Mouse (Mus musculus): ENCODE data around the gene Ism1. TPM values are rescaled to one million over a fixed set of nuclear protein-coding genes. Genes with fewer than 3 reads are reported as not detected.

Gene Ism1
- total and polyA plus RNA-seq, 3 experiments, result not detected

DNA sequence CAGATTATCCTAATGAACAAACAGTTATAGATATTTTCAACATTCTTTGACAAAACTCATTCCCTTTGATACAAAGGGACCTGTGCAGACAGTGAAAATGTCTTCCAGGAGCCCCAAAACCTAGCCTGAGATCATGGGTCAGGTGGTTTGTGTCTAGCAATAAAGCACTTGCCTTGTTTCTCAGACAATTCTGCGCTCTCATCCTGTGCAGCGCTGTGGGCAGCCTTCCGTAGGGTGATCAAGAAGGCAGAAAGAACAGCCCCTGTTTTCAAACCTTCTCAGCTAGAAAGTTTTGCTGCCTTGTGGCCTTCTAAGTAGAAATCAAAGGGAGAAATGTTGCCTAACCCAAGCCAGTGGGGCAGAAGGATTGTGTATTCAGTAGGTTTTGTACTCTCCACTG, 48.3 kb upstream of the Ism1 start:
- Histone ChIP-seq H3K9ac (ENCODE audit: insufficient read depth, low read depth) (no peak overlapping the region), H3K9me3 (replicated peaks; ENCODE audit: low read length) (no peaks in the 10 kb centered on the region), H3K27ac (ENCODE audit: insufficient read depth, low read depth) (no peak overlapping the region), H3K4me1 (ENCODE audit: control insufficient read depth in 1 of 2, insufficient read depth in 2 of 2) (peaks cover 0 to 6% of the 10 kb centered on the region in 2 experiments; a peak in 1 of 4 replicates), H3K4me2 (ENCODE audit: insufficient read depth, low read depth, poor library complexity, severe bottlenecking) (no peak overlapping the region), H3K36me3 (replicated peaks in 1 of 2; ENCODE audit: control insufficient read depth in 1 of 2, insufficient read depth in 1 of 2, low read length in 1 of 2) (no peaks in the 10 kb centered on the region), H3K4me3 (replicated peaks in 1 of 3; ENCODE audit: low read depth in 2 of 3, low read length in 2 of 3, poor library complexity in 1 of 3) (no peak overlapping the region), H3K27me3 (replicated peaks) (no peaks in the 10 kb centered on the region), H3K79me2 (replicated peaks; ENCODE audit: control insufficient read depth, extremely low read depth, insufficient read depth, poor library complexity, severe bottlenecking) (no peaks in the 10 kb centered on the region)
- DNase-seq (ENCODE audit: extremely low read depth), result no peak
- in situ Hi-C loops (cut with MboI; ENCODE audit: low pct_ligation_motif_present, low pct_unique_long_range_greater_than_20kb, low sequenced_read_pairs) (no loop called here), dilution Hi-C loops (cut with MboI; ENCODE audit: extremely low pct_ligation_motif_present, extremely low pct_unique_long_range_greater_than_20kb, low sequenced_read_pairs) (no loop called here)
- no peak for TF ChIP-seq SIN3A (IDR thresholded peaks at IDR 0.05; ENCODE audit: low read length)
- no peak for TF ChIP-seq SMC3 (IDR thresholded peaks at IDR 0.05; ENCODE audit: low read depth, low read length)
- no peak for TF ChIP-seq KAT2A (IDR thresholded peaks at IDR 0.05; ENCODE audit: insufficient replicate concordance, low read length)
- TF ChIP-seq MYC (IDR thresholded peaks at IDR 0.05; ENCODE audit: low read depth, low read length), result no peak
- no peak for TF ChIP-seq PAX5 (IDR thresholded peaks at IDR 0.05; ENCODE audit: low read length)
- no peak for TF ChIP-seq EP300 (IDR thresholded peaks at IDR 0.05; ENCODE audit: low read length)
- no peak for TF ChIP-seq HCFC1 (IDR thresholded peaks at IDR 0.05; ENCODE audit: low read depth, low read length)

DNA sequence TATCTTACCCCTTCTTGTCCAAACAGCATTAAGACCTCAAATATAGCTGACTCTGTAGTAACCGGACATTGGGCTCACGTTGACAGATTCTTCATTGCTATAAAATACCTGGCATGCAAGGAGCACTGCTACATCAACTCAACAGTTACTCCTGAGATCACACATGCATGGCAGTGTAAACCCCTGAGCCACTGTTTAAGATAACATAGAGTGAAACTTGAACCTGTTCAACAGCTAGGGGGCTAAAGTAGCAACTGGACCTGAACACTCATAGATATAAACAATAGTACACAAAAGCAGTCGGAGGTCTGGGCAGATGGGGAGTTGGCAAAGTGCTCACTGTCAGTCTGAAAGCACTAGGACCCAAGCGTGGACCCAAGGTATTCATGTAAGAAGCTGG, 43.5 kb upstream of the Ism1 start:
- no peak overlapping the region for H3K9ac ChIP-seq (ENCODE audit: insufficient read depth, low read depth)
- H3K36me3 ChIP-seq (replicated peaks in 1 of 2; ENCODE audit: control insufficient read depth in 1 of 2, insufficient read depth in 1 of 2, low read length in 1 of 2), result no peaks in the 10 kb centered on the region
- no peak overlapping the region for H3K4me2 ChIP-seq (ENCODE audit: insufficient read depth, low read depth, poor library complexity, severe bottlenecking)
- H3K27ac ChIP-seq (ENCODE audit: insufficient read depth, low read depth), result no peak overlapping the region
- DNase-seq (ENCODE audit: extremely low read depth), result no peak
- dilution Hi-C loops (cut with MboI; ENCODE audit: extremely low pct_ligation_motif_present, extremely low pct_unique_long_range_greater_than_20kb, low sequenced_read_pairs), result no loop called here
- H3K4me3 ChIP-seq (replicated peaks in 1 of 3; ENCODE audit: low read depth in 2 of 3, low read length in 2 of 3, poor library complexity in 1 of 3), result no peak overlapping the region
- TF ChIP-seq SMC3 (IDR thresholded peaks at IDR 0.05; ENCODE audit: low read depth, low read length) (no peak), TCF12 (IDR thresholded peaks at IDR 0.05; ENCODE audit: low read depth, low read length) (no peak), MXI1 (IDR thresholded peaks at IDR 0.05; ENCODE audit: low read depth, low read length) (no peak), BHLHE40 (IDR thresholded peaks at IDR 0.05; ENCODE audit: low read depth, low read length) (no peak), MEF2A (IDR thresholded peaks at IDR 0.05; ENCODE audit: borderline replicate concordance, low read depth, low read length) (no peak), MAX (IDR thresholded peaks at IDR 0.05; ENCODE audit: low read length) (no peak), HCFC1 (IDR thresholded peaks at IDR 0.05; ENCODE audit: low read depth, low read length) (no peak)
- no peaks in the 10 kb centered on the region for H3K4me1 ChIP-seq (ENCODE audit: control insufficient read depth in 1 of 2, insufficient read depth in 2 of 2)
- in situ Hi-C loops (cut with MboI; ENCODE audit: low pct_ligation_motif_present, low pct_unique_long_range_greater_than_20kb, low sequenced_read_pairs), result no loop called here
- no peaks in the 10 kb centered on the region for H3K9me3 ChIP-seq (replicated peaks; ENCODE audit: low read length)
- H3K27me3 ChIP-seq (replicated peaks), result no peaks in the 10 kb centered on the region
- no peaks in the 10 kb centered on the region for H3K79me2 ChIP-seq (replicated peaks; ENCODE audit: control insufficient read depth, extremely low read depth, insufficient read depth, poor library complexity, severe bottlenecking)

DNA sequence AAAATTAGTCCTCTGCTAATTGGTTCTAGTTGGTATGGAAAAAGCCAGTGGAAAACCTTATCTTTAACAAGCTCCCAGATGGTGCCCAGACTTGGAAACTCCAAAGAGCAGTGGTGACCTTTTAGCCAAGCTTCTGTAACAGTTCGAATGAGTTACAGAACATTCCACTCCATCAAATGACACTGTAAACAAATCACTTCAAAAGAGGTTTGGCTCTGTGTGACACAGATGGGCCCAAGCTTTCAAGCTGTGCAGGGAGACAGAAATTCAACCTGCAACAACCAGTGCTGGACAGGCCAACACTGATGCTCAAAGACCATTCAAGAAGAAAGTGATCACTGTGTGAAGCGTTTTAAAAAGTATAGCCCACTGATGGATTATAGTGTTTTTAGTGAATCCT, 40.1 kb upstream of the Ism1 start:
- H3K9me3 ChIP-seq (replicated peaks; ENCODE audit: low read length), result no peaks in the 10 kb centered on the region
- H3K9ac ChIP-seq (ENCODE audit: insufficient read depth, low read depth), result no peak overlapping the region
- no peak for DNase-seq (ENCODE audit: extremely low read depth)
- H3K27ac ChIP-seq (ENCODE audit: insufficient read depth, low read depth), result no peak overlapping the region
- H3K79me2 ChIP-seq (replicated peaks; ENCODE audit: control insufficient read depth, extremely low read depth, insufficient read depth, poor library complexity, severe bottlenecking), result no peaks in the 10 kb centered on the region
- dilution Hi-C loops (cut with MboI; ENCODE audit: extremely low pct_ligation_motif_present, extremely low pct_unique_long_range_greater_than_20kb, low sequenced_read_pairs), result no loop called here
- in situ Hi-C loops (cut with MboI; ENCODE audit: low pct_ligation_motif_present, low pct_unique_long_range_greater_than_20kb, low sequenced_read_pairs), result no loop called here
- H3K4me3 ChIP-seq (replicated peaks in 1 of 3; ENCODE audit: low read depth in 2 of 3, low read length in 2 of 3, poor library complexity in 1 of 3), result no peak overlapping the region
- H3K4me1 ChIP-seq (ENCODE audit: control insufficient read depth in 1 of 2, insufficient read depth in 2 of 2), result no peaks in the 10 kb centered on the region
- no peak overlapping the region for H3K4me2 ChIP-seq (ENCODE audit: insufficient read depth, low read depth, poor library complexity, severe bottlenecking)
- TF ChIP-seq BHLHE40 (IDR thresholded peaks at IDR 0.05; ENCODE audit: low read depth, low read length) (no peak), CHD1 (IDR thresholded peaks at IDR 0.05; ENCODE audit: low read depth, low read length) (no peak), ETS1 (conservative IDR thresholded peaks at IDR 0.05; ENCODE audit: low read depth, low read length) (no peak), MAFK (IDR thresholded peaks at IDR 0.05; ENCODE audit: insufficient replicate concordance, low read length) (no peak), MXI1 (IDR thresholded peaks at IDR 0.05; ENCODE audit: low read depth, low read length) (no peak), MAX (IDR thresholded peaks at IDR 0.05; ENCODE audit: low read length) (no peak), USF2 (conservative IDR thresholded peaks at IDR 0.05; ENCODE audit: low read depth, low read length) (no peak), MYC (IDR thresholded peaks at IDR 0.05; ENCODE audit: low read depth, low read length) (no peak), RAD21 (IDR thresholded peaks at IDR 0.05; ENCODE audit: low read depth, low read length) (no peak), GABPA (IDR thresholded peaks at IDR 0.05; ENCODE audit: insufficient replicate concordance, low read depth, low read length) (no peak), KAT2A (IDR thresholded peaks at IDR 0.05; ENCODE audit: insufficient replicate concordance, low read length) (no peak), ZMIZ1 (IDR thresholded peaks at IDR 0.05; ENCODE audit: low read depth, low read length) (no peak), TBP (conservative IDR thresholded peaks at IDR 0.05; ENCODE audit: low read depth, low read length) (no peak), CHD2 (IDR thresholded peaks at IDR 0.05; ENCODE audit: low read length) (no peak), SIN3A (IDR thresholded peaks at IDR 0.05; ENCODE audit: low read length) (no peak), CTCF (conservative IDR thresholded peaks at IDR 0.05 in 1 of 2, IDR thresholded peaks at IDR 0.05 in 1 of 2; ENCODE audit: low read depth in 2 of 2, low read length in 2 of 2) (no peak), E2F4 (IDR thresholded peaks at IDR 0.05; ENCODE audit: insufficient replicate concordance, low read depth, low read length) (no peak), NELFE (IDR thresholded peaks at IDR 0.05; ENCODE audit: low read depth, low read length) (no peak)
- H3K36me3 ChIP-seq (replicated peaks in 1 of 2; ENCODE audit: control insufficient read depth in 1 of 2, insufficient read depth in 1 of 2, low read length in 1 of 2), result no peaks in the 10 kb centered on the region
- H3K27me3 ChIP-seq (replicated peaks), result no peaks in the 10 kb centered on the region

All from CH12.LX (cell line).